Mouse (Mus musculus) forebrain, embryonic 16.5 days (tissue): ENCODE measurements around the gene Il34. TPM values are rescaled to one million over a fixed set of nuclear protein-coding genes. Genes with fewer than 3 reads are reported as not detected.

ENCODE experiments used
- ATAC-seq: fragments of 200-750 bp; cut with Nextera tagmentation; 2 replicates; pipeline ENCODE4 v1.8.0; 2017; ENCODE audit warnings: mild to moderate bottlenecking, moderate library complexity
- H3K27ac ChIP-seq: fragments of 300-500 bp; sonication (generic); 2 replicates; pipeline ENCODE4 v1.5.1; 2014; ENCODE audit warnings: low read length, control low read depth
- H3K27me3 ChIP-seq: fragments of 300-500 bp; sonication (generic); replicated peaks from 2 replicates; pipeline ENCODE4 v1.6.1; 2014; ENCODE audit warnings: low read length; ENCODE audit not compliant: control insufficient read depth, insufficient read depth
- H3K36me3 ChIP-seq: fragments of 300-500 bp; sonication (generic); 2 replicates; pipeline ENCODE4 v1.6.1; 2014; ENCODE audit not compliant: control insufficient read depth, insufficient read depth
- H3K4me1 ChIP-seq: fragments of 300-500 bp; sonication (generic); replicated peaks from 2 replicates; pipeline ENCODE4 v1.6.1; 2014; ENCODE audit warnings: low read length; ENCODE audit not compliant: control insufficient read depth, insufficient read depth
- H3K4me2 ChIP-seq: fragments of 300-500 bp; sonication (generic); 2 replicates; pipeline ENCODE4 v1.6.1; 2014; ENCODE audit warnings: mild to moderate bottlenecking, low read length, control low read depth
- H3K4me3 ChIP-seq: fragments of 300-500 bp; sonication (generic); replicated peaks from 2 replicates; pipeline ENCODE4 v1.5.1; 2014; ENCODE audit warnings: mild to moderate bottlenecking, low read length, control low read depth
- H3K9ac ChIP-seq: fragments of 300-500 bp; sonication (generic); replicated peaks from 2 replicates; pipeline ENCODE4 v1.6.1; 2014; ENCODE audit warnings: low read depth, low read length, control low read depth
- H3K9me3 ChIP-seq: fragments of 300-500 bp; sonication (generic); 2 replicates; pipeline ENCODE4 v1.6.1; 2016; ENCODE audit warnings: low read length; ENCODE audit not compliant: control insufficient read depth
- whole genome bisulfite sequencing: fragments of 180-500 bp; shearing (Covaris S2); extraction: QIAGEN DNeasy Blood & Tissue Kit; methylation state at CpG from one replicate; pipeline ENCODE4 v1.1.7; 2014; 5-methylcytosine and 5-hydroxymethylcytosine counted together
- polyA plus RNA-seq: library from polyadenylated mRNA; unstranded; fragments of >200 nt; fragmentation: Nextera tagmentation; extraction: Ambion mirVana; gene quantifications from 2 replicates; pipeline ENCODE4 v1.2.1, GENCODE M21; 2015

The Il34 gene
- polyA plus RNA-seq, 1 experiment from 2014 or later, result 5.4 TPM

DNA sequence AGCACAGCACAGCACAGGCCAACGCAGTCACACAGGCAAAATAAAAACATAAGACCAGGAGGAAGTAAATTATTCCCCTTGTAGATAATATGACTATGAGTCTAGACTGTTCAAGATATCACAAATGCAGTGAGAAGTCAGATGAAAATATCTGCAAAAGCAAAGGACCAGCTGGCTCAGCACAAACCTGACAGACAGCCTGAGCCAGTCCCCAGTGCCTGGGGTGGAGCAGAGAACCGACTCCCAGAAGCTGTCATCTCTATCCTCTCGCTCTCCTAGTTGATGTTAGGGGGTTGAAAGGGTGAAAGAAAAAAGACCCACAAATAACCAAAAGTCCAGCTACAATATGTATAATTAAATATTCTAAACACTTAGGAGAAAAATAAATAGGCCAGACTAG lies 30.0 kb downstream of the Il34 start:
- Histone ChIP-seq H3K4me1 (no peaks in the 10 kb centered on the region), H3K36me3 (no peaks in the 10 kb centered on the region), H3K9me3 (no peaks in the 10 kb centered on the region), H3K4me2 (no peak overlapping the region), H3K9ac (no peak overlapping the region), H3K27ac (no peak overlapping the region), H3K4me3 (no peak overlapping the region), H3K27me3 (no peaks in the 10 kb centered on the region)
- ATAC-seq, result no peak
- 77% methylated on average over 3 of the region's 3 CpGs for WGBS

DNA sequence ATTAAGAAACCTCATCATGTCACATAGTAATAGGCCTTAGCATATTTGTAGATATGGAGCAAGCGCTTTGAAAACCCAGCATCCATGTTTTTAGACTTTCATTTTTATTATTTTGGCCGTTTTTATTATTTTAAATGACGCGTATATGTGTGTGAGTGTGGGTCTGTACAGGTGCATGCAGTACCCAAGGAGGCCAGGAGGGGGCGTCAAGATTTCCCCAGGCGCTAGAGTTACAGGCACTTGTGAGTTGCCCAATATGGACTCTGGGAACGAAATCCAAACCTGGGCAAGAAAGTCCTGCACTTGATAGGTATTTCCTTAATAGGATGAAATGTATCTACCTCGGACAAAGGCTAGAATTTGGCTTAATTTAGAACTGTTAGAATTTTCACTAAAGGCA lies 30.4 kb downstream of the Il34 start:
- Histone ChIP-seq H3K4me3 (no peak overlapping the region), H3K4me2 (no peak overlapping the region), H3K27ac (no peak overlapping the region), H3K27me3 (no peaks in the 10 kb centered on the region; the same call in 1 of the 2 replicates), H3K36me3 (no peaks in the 10 kb centered on the region), H3K9ac (no peak overlapping the region), H3K9me3 (no peaks in the 10 kb centered on the region), H3K4me1 (no peaks in the 10 kb centered on the region)
- WGBS, result 76% methylated on average over 8 of the region's 8 CpGs
- ATAC-seq, result no peak

DNA sequence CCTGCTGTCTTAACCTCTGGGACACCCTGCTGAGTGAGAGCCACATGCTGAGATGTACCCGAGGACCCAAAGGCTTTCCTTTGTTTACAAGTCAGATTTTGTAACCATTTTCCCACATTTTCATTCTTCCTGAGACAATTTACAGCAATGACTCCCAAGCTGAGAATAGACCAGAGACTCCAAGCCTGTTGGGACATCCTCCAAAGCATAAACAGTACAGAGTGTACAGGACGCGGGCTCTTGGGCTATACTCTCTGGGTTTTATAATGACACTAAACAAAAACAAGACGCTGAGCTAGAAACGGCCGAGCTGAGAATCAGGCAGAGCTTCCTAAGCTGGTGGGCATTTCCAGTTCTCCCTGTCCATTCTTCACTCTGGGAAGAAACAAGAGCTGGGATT lies 31.0 kb downstream of the Il34 start:
- Histone ChIP-seq H3K4me2 (no peak overlapping the region), H3K9me3 (no peaks in the 10 kb centered on the region), H3K27me3 (no peaks in the 10 kb centered on the region; the same call in 1 of the 2 replicates), H3K9ac (no peak overlapping the region), H3K4me1 (no peaks in the 10 kb centered on the region), H3K4me3 (no peak overlapping the region), H3K27ac (no peak overlapping the region), H3K36me3 (no peaks in the 10 kb centered on the region)
- 86% methylated on average over 6 of the region's 6 CpGs for WGBS
- no peak for ATAC-seq

DNA sequence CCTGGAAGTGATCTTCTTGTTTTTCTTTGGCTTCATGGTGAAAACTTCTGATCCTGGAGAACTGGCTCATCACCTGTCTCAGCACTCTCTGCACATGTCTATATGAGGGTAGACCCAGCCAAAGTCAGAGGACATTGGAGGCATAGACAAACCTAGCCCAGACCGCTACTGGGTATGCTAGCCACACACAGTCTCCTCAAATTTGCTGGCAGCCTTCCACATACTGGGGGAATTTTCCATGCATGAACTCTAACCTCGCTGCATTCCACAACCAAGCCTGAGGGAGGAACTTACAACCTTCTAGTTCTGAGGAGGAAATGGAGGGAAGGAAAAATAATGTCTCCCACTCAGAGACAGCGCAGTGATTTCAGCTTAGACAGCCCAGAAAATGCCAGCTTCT lies 31.7 kb downstream of the Il34 start:
- no peak overlapping the region for H3K4me3 ChIP-seq
- no peaks in the 10 kb centered on the region for H3K4me1 ChIP-seq
- ATAC-seq, result no peak
- no peak overlapping the region for H3K4me2 ChIP-seq
- no peaks in the 10 kb centered on the region for H3K9me3 ChIP-seq
- WGBS, result 90% methylated on average over 3 of the region's 3 CpGs
- no peak overlapping the region for H3K9ac ChIP-seq
- no peaks in the 10 kb centered on the region; the same call in 1 of the 2 replicates for H3K27me3 ChIP-seq
- no peak overlapping the region for H3K27ac ChIP-seq
- no peaks in the 10 kb centered on the region for H3K36me3 ChIP-seq

DNA sequence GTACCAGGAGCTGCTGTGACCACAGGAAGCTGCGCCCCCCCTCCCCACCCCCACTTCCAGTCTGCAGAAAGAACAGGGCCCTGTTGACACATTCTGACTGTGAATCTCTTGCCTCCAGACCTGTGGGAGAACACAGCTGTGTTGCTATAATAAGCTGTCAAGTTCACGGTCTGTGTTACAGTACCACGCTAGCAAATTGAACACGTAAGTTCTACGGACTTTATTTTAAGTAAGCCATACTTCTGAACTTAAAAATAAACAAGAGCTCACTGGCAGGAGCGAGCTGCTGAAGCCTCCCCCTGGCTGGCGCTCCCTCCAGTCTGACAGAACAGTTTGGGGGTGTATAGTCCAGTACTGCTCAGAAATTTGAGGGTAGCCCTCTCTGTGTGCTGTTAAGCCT lies 33.3 kb downstream of the Il34 start:
- H3K4me2 ChIP-seq, result no peak overlapping the region
- no peaks in the 10 kb centered on the region for H3K36me3 ChIP-seq
- H3K27ac ChIP-seq, result no peak overlapping the region
- H3K27me3 ChIP-seq, result no peaks in the 10 kb centered on the region; the same call in 1 of the 2 replicates
- no peak for ATAC-seq
- no peaks in the 10 kb centered on the region for H3K4me1 ChIP-seq
- H3K4me3 ChIP-seq, result no peak overlapping the region
- H3K9me3 ChIP-seq, result no peaks in the 10 kb centered on the region
- WGBS, result 75% methylated on average over 7 of the region's 7 CpGs
- H3K9ac ChIP-seq, result no peak overlapping the region

DNA sequence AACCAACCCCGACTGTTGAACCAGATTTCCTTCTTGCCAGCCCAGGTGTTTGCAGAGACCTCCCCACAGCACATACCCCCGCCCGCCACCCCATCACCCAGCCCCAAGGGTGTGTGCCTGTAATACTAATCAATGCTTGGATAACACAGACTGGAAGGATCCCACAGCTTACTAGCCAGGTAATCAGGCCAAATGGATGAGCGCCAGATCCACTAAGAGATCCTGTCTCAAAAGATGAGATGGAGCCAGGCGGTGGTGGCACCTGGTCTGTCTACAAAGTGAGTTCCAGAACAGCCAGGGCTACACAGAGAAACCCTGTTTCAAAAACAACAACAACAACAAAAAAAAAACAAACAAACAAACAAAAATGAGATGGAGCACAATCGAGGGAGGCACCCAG lies 38.5 kb downstream of the Il34 start:
- ATAC-seq, result no peak
- Histone ChIP-seq H3K27me3 (no peaks in the 10 kb centered on the region; the same call in 1 of the 2 replicates), H3K4me3 (no peak overlapping the region), H3K9ac (no peak overlapping the region), H3K9me3 (no peaks in the 10 kb centered on the region), H3K27ac (no peak overlapping the region), H3K4me2 (no peak overlapping the region), H3K36me3 (no peaks in the 10 kb centered on the region), H3K4me1 (no peaks in the 10 kb centered on the region)
- 82% methylated on average over 6 of the region's 6 CpGs for WGBS

DNA sequence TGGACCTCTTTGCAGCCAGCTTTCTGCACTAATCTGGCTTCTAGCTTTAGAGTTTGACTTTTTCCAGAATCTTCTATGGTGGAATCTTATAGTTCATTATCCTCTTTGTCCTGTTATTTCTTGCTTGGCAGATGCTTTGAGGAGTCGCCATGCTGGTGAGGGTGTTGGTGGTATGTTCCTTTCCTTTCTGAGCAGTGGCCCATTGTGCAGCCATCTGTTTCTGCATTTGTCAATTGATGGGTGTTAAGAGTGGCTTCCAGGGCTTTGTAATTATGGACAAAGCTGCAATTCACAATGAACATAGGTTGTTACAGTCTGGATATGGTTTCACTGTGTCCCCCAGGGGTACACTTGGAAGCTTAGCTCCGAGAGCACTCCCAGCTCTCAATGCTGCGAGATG lies 41.1 kb downstream of the Il34 start:
- Histone ChIP-seq H3K4me2 (no peak overlapping the region), H3K9me3 (no peaks in the 10 kb centered on the region), H3K36me3 (no peaks in the 10 kb centered on the region), H3K4me1 (no peaks in the 10 kb centered on the region), H3K4me3 (no peak overlapping the region), H3K27me3 (no peaks in the 10 kb centered on the region), H3K9ac (no peak overlapping the region), H3K27ac (no peak overlapping the region)
- ATAC-seq, result no peak
- WGBS, result 51% methylated on average over 3 of the region's 3 CpGs

DNA sequence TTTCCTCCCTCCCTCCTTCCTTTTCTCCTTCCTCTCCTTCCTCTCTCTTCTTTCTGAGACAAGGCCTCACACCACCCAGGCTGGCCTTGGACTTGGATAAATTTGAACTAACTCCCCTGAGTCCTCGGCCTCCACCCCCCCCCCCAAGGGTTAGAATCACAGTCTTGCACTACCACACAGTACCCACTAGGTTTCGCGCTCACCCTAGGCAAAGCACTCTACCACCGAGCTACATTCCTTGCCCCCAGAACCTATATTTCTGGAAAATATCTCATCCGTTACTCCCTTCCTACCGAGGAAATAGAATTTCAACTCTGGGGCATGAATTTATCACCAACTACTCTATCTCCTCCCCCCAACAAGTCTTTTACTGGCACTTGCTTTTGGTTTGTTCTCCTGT lies 43.7 kb downstream of the Il34 start:
- Histone ChIP-seq H3K9ac (no peak overlapping the region), H3K36me3 (no peaks in the 10 kb centered on the region), H3K4me3 (no peak overlapping the region), H3K4me2 (no peak overlapping the region), H3K27ac (no peak overlapping the region), H3K27me3 (no peaks in the 10 kb centered on the region), H3K9me3 (no peaks in the 10 kb centered on the region), H3K4me1 (no peaks in the 10 kb centered on the region)
- WGBS, result 69% methylated on average over 6 of the region's 6 CpGs
- no peak for ATAC-seq

DNA sequence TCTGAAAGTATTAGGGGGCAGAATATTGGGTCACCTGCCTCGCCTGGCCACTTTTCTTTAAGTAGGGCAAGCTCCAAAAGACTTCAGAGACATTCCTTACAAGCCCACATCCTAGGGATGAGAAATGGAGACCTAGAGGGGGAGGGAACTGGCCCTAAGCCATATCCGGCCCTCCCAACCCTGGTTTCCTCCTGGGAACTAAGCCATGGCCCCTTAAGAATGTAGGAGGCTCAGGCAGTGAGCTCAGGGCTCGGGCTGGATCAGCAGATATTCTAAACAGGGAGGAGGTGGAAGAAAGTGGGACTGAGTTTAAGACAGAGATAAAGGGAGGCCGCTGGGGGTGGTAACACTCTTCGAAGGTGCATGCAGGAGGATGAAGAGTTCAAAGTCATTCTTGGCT lies 44.5 kb downstream of the Il34 start:
- WGBS, result 52% methylated on average over 5 of the region's 5 CpGs
- no peaks in the 10 kb centered on the region for H3K9me3 ChIP-seq
- ATAC-seq, result no peak
- no peaks in the 10 kb centered on the region for H3K36me3 ChIP-seq
- H3K4me2 ChIP-seq, result no peak overlapping the region
- H3K27ac ChIP-seq, result no peak overlapping the region
- no peaks in the 10 kb centered on the region for H3K27me3 ChIP-seq
- H3K4me1 ChIP-seq, result no peaks in the 10 kb centered on the region
- H3K4me3 ChIP-seq, result no peak overlapping the region
- no peak overlapping the region for H3K9ac ChIP-seq

DNA sequence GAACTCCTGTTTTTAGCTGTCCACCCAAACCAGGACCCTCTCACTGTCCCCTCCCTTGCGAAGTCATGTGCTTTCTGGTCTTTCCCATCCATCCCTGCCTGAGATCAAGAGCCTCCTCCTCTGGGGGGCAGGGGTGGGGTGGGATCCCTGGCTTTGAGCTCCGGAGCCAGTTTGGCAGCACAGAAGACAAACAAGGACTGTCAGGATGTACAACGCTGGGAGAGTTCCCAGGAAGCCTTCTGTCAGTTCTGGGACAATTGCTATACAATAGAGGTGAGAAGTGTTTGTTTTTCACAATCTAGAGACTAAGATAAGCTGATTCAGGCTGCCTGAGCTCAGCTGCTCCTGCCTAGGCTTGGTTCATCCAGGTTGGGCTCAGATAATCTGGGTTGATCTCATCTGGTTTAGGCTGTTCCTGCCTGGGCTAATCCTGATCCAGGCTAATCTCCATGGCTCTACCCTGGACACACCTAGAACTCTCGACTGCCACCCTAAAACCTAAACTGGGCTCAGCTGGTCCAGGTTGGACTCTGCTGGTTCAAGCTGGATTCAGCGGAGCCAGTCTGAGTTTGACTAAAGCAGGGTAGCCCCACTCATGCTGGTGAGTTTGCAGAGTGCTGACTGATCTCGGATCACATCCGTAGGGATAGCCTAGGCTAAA lies 45.3 kb downstream of the Il34 start:
- H3K27ac ChIP-seq, result no peak overlapping the region
- H3K4me1 ChIP-seq, result no peaks in the 10 kb centered on the region
- no peak overlapping the region for H3K9ac ChIP-seq
- no peak overlapping the region for H3K4me2 ChIP-seq
- H3K27me3 ChIP-seq, result no peaks in the 10 kb centered on the region
- H3K4me3 ChIP-seq, result no peak overlapping the region
- 79% methylated on average over 7 of the region's 7 CpGs for WGBS
- ATAC-seq, result no peak
- no peaks in the 10 kb centered on the region for H3K9me3 ChIP-seq
- no peaks in the 10 kb centered on the region for H3K36me3 ChIP-seq
